Mouse (Mus musculus) activated CD4-positive, CD25-positive, alpha-beta regulatory T cell, adult 9 weeks (primary cell): ENCODE measurements around the gene Rab37. TPM values are rescaled to one million over a fixed set of nuclear protein-coding genes. Genes with fewer than 3 reads are reported as not detected.

Experiments
- polyA plus RNA-seq: library from polyadenylated mRNA; unstranded; fragments of 100-300 nt; shearing (Covaris generic); gene quantifications from one replicate; pipeline ENCODE4 v1.2.1, GENCODE M21; 2017

Gene Rab37
- polyA plus RNA-seq: 198 TPM

DNA sequence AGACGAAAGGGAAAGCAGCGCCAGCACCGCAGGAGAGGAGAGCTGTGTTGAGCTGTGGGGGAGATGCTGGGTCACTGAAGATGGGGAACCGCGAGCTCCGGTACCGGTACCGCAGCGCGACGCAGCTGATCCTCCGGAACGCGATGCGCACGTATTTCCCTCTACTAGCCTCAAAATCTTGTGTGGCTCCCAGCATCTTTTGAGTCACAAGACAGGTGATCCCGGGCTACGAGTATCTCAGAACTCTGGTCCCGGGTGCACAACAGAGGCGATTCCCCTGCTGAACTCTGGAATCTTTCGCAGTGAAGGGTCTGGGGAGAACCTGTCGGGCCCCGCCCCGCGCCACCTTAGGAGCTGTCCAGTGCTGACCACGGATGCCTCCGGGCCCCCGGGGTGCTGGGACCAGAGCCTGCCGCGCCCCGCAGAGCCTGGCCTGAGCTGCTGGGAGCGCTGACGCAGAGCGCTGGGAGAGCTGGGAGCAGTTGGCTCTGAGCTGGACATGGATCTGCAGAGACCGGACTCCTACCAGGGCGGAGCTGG, at the start of gene Rab37:
Rab37 (plus strand) TSS at position 70 of the 540 bp plus-strand sequence.

DNA sequence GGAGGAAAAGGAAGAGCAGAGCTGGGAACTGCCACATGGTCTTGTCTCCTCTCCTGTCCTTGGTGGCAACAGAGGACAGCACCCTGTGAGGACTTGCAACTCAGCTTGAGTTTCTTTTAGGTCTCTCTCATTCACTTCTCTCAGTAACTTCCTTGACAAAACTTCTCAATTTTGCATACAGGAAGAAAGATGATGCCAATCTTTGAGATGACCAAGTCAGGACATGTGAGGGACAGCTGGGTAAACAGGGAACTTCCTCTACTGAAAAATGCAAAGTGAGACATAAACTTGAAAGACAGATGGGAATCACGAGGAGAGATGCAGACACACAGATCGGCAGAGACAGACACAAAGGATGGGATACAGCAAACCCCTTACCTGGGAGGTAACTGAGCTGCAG, 43.0 kb upstream of the Rab37 start, which contains the start of gene Cd300ld3:
Cd300ld3 (minus strand) TSS at position 151 of the 400 bp plus-strand sequence.

DNA sequence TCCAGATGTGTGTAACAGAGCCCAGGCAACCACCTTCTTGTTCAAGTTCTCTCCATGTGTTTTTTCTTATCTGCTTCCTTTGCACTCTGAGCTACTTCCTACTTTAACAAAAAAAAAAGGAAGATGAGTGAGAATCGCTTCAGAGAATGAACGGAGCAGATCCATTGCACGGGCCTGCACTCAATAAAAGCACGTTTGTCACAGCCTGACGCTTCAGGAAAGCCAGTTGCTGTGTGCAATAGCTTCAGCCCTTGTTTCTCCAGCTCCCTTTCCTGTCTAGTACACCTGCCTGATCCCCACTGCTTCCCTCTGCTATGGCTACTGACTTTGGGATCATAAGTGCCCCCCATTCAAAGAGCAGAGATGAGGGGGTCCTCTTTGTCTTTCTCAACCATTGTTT, 29.2 kb upstream of the Rab37 start, which contains the start of gene Cd300e:
Cd300e (minus strand) TSS at position 101 of the 400 bp plus-strand sequence.

DNA sequence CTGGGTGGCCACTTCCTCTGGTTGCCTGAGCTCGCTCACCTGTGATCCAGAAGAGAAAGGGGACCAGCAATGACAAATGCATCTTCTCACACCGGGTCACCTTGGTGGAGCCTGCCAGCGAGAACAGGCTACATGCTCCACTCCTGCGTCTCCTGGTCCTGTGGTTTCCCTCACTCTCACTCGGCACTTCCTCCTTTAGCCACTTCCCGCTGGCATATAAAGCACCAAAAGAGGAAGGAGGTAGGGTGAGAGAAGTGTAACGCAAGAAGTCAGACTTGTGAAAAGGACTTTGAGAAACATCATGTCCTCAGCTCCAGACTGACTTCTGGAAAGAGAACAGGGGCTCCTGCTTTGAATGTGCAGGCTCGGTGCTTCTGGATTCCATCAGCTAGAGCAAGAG, 42.6 kb downstream of the Rab37 start, which contains the start of gene Cd300lf:
Cd300lf (minus strand) TSS at position 193 of the 400 bp plus-strand sequence.

DNA sequence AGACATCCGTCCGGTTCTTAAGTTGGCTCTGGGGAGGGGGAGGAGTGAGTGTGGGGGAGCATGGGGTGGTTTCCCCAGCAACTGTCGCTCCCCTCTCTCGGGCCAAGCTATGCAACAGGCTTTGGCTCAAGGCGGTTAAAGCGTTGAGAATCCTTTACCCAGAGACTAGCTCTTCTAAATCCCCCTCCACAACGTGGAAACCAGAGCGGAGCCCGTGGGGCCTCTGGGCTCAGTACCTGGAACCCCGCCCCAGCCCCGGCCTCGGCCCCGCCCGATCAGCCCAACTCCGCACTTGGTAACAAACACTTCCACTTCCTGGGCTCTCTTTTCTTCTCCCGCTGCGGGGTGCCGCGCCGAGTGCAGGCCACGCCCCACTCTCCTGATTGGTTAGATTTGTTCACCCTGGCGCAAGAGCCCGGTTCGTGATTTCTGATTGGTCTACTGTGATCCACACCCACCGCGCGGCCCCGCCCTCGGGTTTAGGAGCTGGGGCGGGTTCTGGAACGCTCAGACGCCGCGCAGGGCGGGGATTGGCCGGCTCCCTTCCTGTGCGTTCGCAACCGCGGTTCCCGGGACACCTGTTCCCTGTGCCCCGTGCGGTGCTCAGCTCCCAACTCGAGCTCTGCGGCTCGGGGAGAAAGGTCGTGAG, 71.7 kb downstream of the Rab37 start, which contains the start of gene Slc9a3r1:
Slc9a3r1 (plus strand) TSS at position 510 of the 649 bp plus-strand sequence.

DNA sequence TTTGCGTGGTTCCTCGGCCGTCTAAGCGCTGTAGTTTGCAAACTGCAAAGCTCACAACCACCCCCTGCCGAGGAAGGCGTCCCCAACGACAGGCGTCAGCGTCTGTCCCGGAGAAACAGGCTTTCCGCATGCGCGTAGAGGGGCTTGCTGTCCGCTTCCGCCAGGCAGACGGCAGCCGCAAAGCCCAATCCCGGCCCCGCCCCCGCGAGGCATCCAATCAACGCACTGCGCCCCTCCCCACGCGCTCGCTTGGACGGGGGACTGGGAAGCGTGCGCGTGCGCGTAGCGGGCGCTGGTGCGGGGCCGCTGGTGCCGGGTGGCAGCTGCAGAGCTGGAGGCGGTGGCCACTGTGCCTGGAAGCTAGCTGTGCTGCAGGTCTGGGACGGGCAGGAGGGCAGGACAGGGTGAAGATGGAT, 96.0 kb downstream of the Rab37 start, which contains the start of gene Tmem104:
Tmem104 (plus strand) TSS at position 264 of the 416 bp plus-strand sequence.

DNA sequence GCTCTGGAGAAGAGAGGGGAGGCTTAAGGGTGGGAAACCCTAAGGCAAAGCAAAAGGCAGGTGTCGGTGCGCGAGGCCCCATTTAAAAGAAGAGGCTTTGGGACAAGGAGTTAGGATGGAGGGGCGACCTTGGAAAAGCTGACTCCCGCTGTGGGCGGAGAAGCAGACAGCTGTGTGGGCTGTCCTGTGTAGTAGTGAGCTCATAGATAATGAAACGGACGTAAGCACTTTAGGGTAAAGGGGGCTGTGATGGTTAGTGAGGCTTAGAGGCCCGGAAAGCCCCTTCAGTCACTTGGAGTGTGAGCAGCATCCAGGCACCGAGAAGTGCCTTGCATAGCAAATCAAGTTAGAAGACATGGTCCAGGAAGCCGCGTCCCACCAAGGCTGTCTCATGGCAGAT, 96.5 kb downstream of the Rab37 start, which contains the start of gene Nat9:
Nat9 (minus strand) TSS at position 167 of the 400 bp plus-strand sequence.

Other genes starting within 250 kb of the Rab37 start
- 0.10 TPM for gene Gprc5c, start 240.3 kb upstream of the Rab37 start, polyA plus RNA-seq
- 0.62 TPM for gene Cd300a, start 201.4 kb upstream of the Rab37 start, polyA plus RNA-seq
- 0.13 TPM for gene Cd300lb, start 157.0 kb upstream of the Rab37 start, polyA plus RNA-seq
- 0.42 TPM for gene Cd300c, start 122.3 kb upstream of the Rab37 start, polyA plus RNA-seq
- not detected for gene Cd300ld, start 101.5 kb upstream of the Rab37 start, polyA plus RNA-seq
- 1.6 TPM for gene Cd300c2, start 89.6 kb upstream of the Rab37 start, polyA plus RNA-seq
- not detected for gene Cd300ld2, start 75.2 kb upstream of the Rab37 start, polyA plus RNA-seq
- gene Cd300ld4, start 64.4 kb upstream of the Rab37 start, polyA plus RNA-seq: not detected
- not detected for gene Cd300ld5, start 53.7 kb upstream of the Rab37 start, polyA plus RNA-seq
- gene Cd300ld3, start 43.0 kb upstream of the Rab37 start, polyA plus RNA-seq: not detected
- gene Cd300e, start 29.3 kb upstream of the Rab37 start, polyA plus RNA-seq: 0.51 TPM
- gene Cd300lf, start 42.6 kb downstream of the Rab37 start, polyA plus RNA-seq: 0.75 TPM
- gene Slc9a3r1, start 71.9 kb downstream of the Rab37 start, polyA plus RNA-seq: 578 TPM
- gene Tmem104, start 96.1 kb downstream of the Rab37 start, polyA plus RNA-seq: 18.5 TPM
- gene Nat9, start 96.4 kb downstream of the Rab37 start, polyA plus RNA-seq: 17.9 TPM
- not detected for gene Grin2c, start 175.8 kb downstream of the Rab37 start, polyA plus RNA-seq
- gene Fdxr, start 185.6 kb downstream of the Rab37 start, polyA plus RNA-seq: 37.9 TPM
- gene Fads6, start 206.2 kb downstream of the Rab37 start, polyA plus RNA-seq: 1.2 TPM
- gene Otop2, start 215.7 kb downstream of the Rab37 start, polyA plus RNA-seq: not detected
- not detected for gene Ush1g, start 230.6 kb downstream of the Rab37 start, polyA plus RNA-seq
- not detected for gene Otop3, start 243.3 kb downstream of the Rab37 start, polyA plus RNA-seq